Mouse (Mus musculus) erythroblast, embryonic 14.5 days (primary cell): ENCODE results near the gene Ptprd.

ENCODE experiments used
- GATA1 ChIP-seq: IDR thresholded peaks from 2 replicates; pipeline ENCODE4 v1.6.1; 2012; ENCODE audit warnings: low read length, inconsistent platforms, mixed read lengths
- TAL1 ChIP-seq: IDR thresholded peaks from 3 replicates; pipeline ENCODE4 v1.6.1; 2012; ENCODE audit warnings: low read length, inconsistent platforms, mixed read lengths

- TF ChIP-seq GATA1 (no peak), TAL1 (no peak)
Observed at GRCm38 (mm10) chr4:76450351-76451018, 1761.3 kb downstream of the Ptprd start.
